Mouse (Mus musculus) small intestine, adult 2 months (tissue): ENCODE results near the gene Tmigd1. TPM values are rescaled to one million over a fixed set of nuclear protein-coding genes. Genes with fewer than 3 reads are reported as not detected.
"Not testable (repeated sequence)": the region's sequence is repeated elsewhere in the genome, so short reads cannot be mapped to it uniquely, and the experiment has no call there.

Experiments used
- H3K27ac ChIP-seq: fragments of 200-500 bp; 2 replicates; pipeline ENCODE4 v1.5.1; 2012; ENCODE audit warnings: low read depth, low read length, control low read depth, inconsistent platforms; ENCODE audit not compliant: insufficient read depth
- H3K27me3 ChIP-seq: fragments of 200-500 bp; 2 replicates; pipeline ENCODE4 v1.6.1; 2012; ENCODE audit warnings: mild to moderate bottlenecking, moderate library complexity, low read length, inconsistent platforms; ENCODE audit not compliant: control insufficient read depth, insufficient read depth
- H3K36me3 ChIP-seq: fragments of 200-500 bp; 2 replicates; pipeline ENCODE4 v1.6.1; 2012; ENCODE audit warnings: mild to moderate bottlenecking, low read length, control low read depth, inconsistent platforms; ENCODE audit not compliant: control insufficient read depth, insufficient read depth
- H3K4me1 ChIP-seq: fragments of 200-500 bp; 2 replicates; pipeline ENCODE4 v1.6.1; 2012; ENCODE audit warnings: low read length, inconsistent platforms, mixed read lengths; ENCODE audit not compliant: control insufficient read depth, insufficient read depth, insufficient read length
- H3K4me3 ChIP-seq: fragments of 200-500 bp; 2 replicates; pipeline ENCODE4 v1.5.1; 2012; ENCODE audit warnings: low read depth, mild to moderate bottlenecking, control low read depth, inconsistent platforms, low read length, moderate library complexity
- CTCF ChIP-seq: fragments of 200-500 bp; IDR thresholded peaks from 2 replicates; pipeline ENCODE4 v1.5.1; 2012; ENCODE audit warnings: low read depth, mild to moderate bottlenecking, control low read depth, inconsistent platforms, low read length, moderate library complexity, mixed read lengths; ENCODE audit not compliant: insufficient replicate concordance, insufficient read length; ENCODE audit errors: extremely low read depth
- POLR2A ChIP-seq: fragments of 200-500 bp; IDR thresholded peaks from 2 replicates; pipeline ENCODE4 v1.6.1; 2012; ENCODE audit warnings: low read depth, mild to moderate bottlenecking, control low read depth, inconsistent platforms, low read length, moderate library complexity
- WGBS: fragments of 180-500 bp; shearing (Covaris S2); methylation state at CpG from one replicate; pipeline ENCODE4 v1.1.7; 2018; 5-methylcytosine and 5-hydroxymethylcytosine counted together
- polyA plus RNA-seq: library from polyadenylated mRNA; depleted of rRNA; stranded (reverse); fragments of >200 nt; gene quantifications from 2 replicates; pipeline ENCODE4 v1.2.3, GENCODE M21; 2012

The Tmigd1 gene
- polyA plus RNA-seq, 1 experiment, result 8.4 TPM

DNA sequence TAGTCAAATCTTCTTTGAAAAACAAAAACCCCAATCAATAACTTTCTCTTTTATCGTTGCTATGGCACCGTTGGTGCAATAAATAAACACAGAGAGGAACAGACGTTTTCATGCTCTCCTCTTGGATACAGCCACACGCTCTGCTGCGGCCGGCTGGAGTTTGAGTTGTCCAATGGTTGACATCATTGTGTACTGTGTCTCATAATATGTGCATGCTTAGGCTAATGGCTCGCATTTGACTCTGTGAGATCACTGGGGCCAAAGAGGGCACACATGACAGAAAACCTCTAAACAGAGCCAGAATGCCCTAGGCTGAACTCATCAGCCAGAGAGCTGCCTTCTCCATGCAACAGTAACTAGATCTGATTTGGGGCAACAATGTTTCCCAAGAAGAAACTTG, 12.4 kb downstream of the Tmigd1 start:
- Histone ChIP-seq H3K27ac (peak overlapping the region; percentile 30; the same call in 1 of the 2 replicates), H3K36me3 (no peaks in the 10 kb centered on the region), H3K4me1 (peaks cover 15% of the 10 kb centered on the region), H3K4me3 (no peak overlapping the region), H3K27me3 (no peaks in the 10 kb centered on the region)
- no peak for TF ChIP-seq CTCF
- no peak for TF ChIP-seq POLR2A
- 12% methylated on average over 7 of the region's 7 CpGs for WGBS

GRCm38 (mm10) chr11:76916539-76917229, 14.7 kb downstream of the Tmigd1 start:
- Histone ChIP-seq H3K4me3 (no peak overlapping the region), H3K4me1 (peaks cover 15% of the 10 kb centered on the region), H3K27ac (no peak overlapping the region), H3K27me3 (no peaks in the 10 kb centered on the region), H3K36me3 (no peaks in the 10 kb centered on the region)
- no peak for TF ChIP-seq POLR2A
- TF ChIP-seq CTCF, result no peak
- 24% methylated on average over 13 of the region's 13 CpGs for WGBS

- no peak overlapping the region for H3K27ac ChIP-seq
- no peak overlapping the region for H3K4me3 ChIP-seq
- TF ChIP-seq POLR2A (no peak), CTCF (no peak)
- 72% methylated on average over 3 of the region's 3 CpGs for WGBS
- H3K36me3 ChIP-seq, result no peaks in the 10 kb centered on the region
- no peaks in the 10 kb centered on the region for H3K27me3 ChIP-seq
- H3K4me1 ChIP-seq, result peaks cover 15% of the 10 kb centered on the region
These were observed 15.2 kb downstream of the Tmigd1 start for GRCm38 (mm10) chr11:76917230-76917548.

DNA sequence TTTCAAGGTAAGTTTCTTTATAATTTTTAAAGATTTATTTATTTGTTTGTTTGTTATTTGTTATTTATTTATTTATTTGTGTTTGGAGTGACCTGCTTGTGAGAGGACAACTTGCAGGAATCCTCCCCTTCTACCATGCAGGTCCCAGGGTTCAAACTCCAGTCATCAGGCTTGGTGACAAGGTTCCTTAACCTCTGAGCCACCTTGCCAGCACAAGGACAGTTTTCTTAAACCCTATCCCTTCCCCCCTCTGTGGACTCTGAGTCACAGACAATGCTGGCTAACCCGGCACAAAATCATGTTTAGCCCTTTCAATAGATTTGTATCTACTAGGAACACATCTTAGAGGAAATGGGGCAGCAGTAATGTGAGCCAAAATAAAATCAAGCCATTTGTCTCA, 18.6 kb downstream of the Tmigd1 start:
- no peaks in the 10 kb centered on the region for H3K27me3 ChIP-seq
- peak overlapping the region; percentile 31; the same call in 1 of the 2 replicates for H3K27ac ChIP-seq
- no peak for TF ChIP-seq POLR2A
- TF ChIP-seq CTCF, result no peak
- H3K36me3 ChIP-seq, result no peaks in the 10 kb centered on the region
- no peak overlapping the region for H3K4me3 ChIP-seq
- H3K4me1 ChIP-seq, result peaks cover 6% of the 10 kb centered on the region
- WGBS, result 23% methylated on average over 1 of the region's 1 CpGs

- Histone ChIP-seq H3K27me3 (no peaks in the 10 kb centered on the region), H3K27ac (no peak within 1 kb of the TSS; the same call in 1 of the 2 replicates), H3K4me1 (no peaks in the 10 kb centered on the region; the same call in 1 of the 2 replicates), H3K4me3 (no peak within 1 kb of the TSS), H3K36me3 (no peaks in the 10 kb centered on the region)
- no peak for TF ChIP-seq CTCF
- no peak for TF ChIP-seq POLR2A
- 20% methylated on average over 6 of the region's 6 CpGs for WGBS
These were observed 22.8 kb downstream of the Tmigd1 start, which contains the start of gene Blmh for GRCm38 (mm10) chr11:76924759-76925236. Gene Blmh (plus strand): TSS chr11:76924809.

DNA sequence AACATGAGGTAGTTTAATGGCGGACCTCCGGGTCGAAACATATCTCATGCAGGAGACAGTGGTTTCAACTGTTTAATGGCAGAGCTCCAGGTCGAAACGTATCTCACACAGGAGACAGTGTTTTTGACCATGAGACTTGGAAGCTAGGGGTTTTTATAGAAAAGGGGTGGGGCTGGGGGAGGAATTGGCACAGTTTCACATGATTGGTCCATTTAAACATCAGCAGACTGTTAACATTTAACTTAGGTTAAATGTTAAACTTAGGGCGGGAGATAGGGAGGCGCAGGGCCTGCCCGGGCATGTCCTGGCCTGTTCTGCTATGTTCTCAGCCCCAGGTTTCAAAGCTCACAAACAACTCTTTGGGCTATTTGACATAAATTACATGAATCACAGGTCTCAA, 26.6 kb downstream of the Tmigd1 start:
- not testable (repeated sequence) for H3K27me3 ChIP-seq, H3K36me3 ChIP-seq, H3K4me1 ChIP-seq, H3K4me3 ChIP-seq, H3K27ac ChIP-seq
- WGBS, result 77% methylated on average over 8 of the region's 8 CpGs

DNA sequence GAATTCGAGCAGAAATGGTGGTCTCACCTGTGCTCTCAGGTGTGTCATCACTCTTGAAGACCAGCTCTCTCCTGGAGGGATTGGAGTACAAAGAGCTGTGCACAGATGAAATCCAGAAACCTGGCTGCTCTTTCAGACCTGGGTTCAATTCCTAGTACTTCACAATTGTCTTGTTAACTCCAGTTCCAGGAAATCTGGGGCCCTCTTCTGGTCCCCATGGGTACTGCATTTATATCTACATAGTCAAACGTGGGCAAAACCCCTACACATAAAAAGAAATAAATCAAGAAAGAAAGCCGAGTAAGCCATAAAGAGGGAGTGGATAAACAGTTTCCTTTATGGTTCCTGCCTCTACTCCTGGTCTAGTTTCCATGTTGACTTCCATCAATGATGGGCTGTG, 31.2 kb downstream of the Tmigd1 start:
- TF ChIP-seq POLR2A (no peak), CTCF (no peak)
- Histone ChIP-seq H3K4me3 (no peak overlapping the region), H3K36me3 (no peaks in the 10 kb centered on the region), H3K27ac (no peak overlapping the region), H3K27me3 (no peaks in the 10 kb centered on the region), H3K4me1 (no peaks in the 10 kb centered on the region)
- 64% methylated on average over 3 of the region's 3 CpGs for WGBS

DNA sequence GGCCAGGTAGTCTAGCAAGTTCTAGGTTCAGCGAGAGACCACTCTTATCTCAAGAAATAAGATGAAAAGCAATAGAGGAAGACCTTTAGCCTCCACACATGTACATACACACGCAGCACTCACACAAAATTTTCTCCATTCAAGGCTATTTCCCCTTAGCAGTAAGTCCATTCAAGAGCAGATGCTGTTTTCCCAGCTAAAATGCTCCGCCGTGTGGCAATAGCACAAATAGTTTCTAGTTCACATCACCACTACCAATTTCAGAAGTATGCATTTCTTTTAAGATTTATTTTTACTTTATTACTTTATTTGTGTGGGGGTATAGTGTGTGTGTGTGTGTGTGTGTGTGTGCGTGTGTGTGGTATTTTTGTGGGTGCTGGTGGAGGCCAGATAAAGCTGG, 34.6 kb downstream of the Tmigd1 start:
- Histone ChIP-seq H3K4me1 (no peaks in the 10 kb centered on the region), H3K27me3 (no peaks in the 10 kb centered on the region), H3K36me3 (no peaks in the 10 kb centered on the region), H3K4me3 (no peak overlapping the region), H3K27ac (no peak overlapping the region)
- TF ChIP-seq POLR2A, result no peak
- TF ChIP-seq CTCF, result no peak
- 48% methylated on average over 5 of the region's 5 CpGs for WGBS
